Mouse (Mus musculus) cerebellum, adult 2 months (tissue): ENCODE results near the gene Hip1r.

Experiments used
- CTCF ChIP-seq: fragments of 200-500 bp; IDR thresholded peaks from 2 replicates; pipeline ENCODE4 v1.5.1; 2011; ENCODE audit warnings: low read depth, mild to moderate bottlenecking, control low read depth, low read length, moderate library complexity, borderline replicate concordance; ENCODE audit not compliant: insufficient read depth
- POLR2A ChIP-seq: fragments of 200-500 bp; IDR thresholded peaks from 2 replicates; pipeline ENCODE4 v1.6.1; 2011; ENCODE audit warnings: low read length, control low read depth, borderline replicate concordance; ENCODE audit not compliant: insufficient read depth

DNA sequence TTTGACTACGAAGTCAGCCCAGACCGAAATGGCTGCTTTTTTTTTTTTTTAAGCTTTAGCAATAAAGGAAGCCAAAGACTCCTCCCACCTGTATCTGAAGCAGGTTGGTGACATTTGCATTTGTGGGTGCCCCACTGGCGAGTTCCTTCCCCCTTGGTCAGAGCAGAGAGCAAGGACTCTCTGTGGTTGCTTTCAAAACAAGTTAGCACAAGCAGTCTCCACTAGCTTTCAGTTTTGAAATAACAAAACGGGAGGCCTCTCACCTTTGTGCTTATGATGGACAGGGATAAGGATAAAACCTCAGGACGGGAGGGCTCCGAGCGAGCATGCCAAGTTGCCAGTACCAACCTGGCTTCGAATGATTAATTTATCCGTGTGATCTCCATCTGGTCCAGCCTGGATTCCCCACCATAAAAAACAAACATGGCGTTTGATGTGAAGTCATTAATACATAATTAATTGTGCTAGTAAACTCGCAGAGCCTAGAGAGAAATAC lies 1.2 kb downstream of the Hip1r start:
- TF ChIP-seq CTCF (no peak), POLR2A (no peak)
